Mouse (Mus musculus) layer of hippocampus, adult 9-10 months (tissue): ENCODE measurements at regions not wholly inside any gene's neighbourhood (a gene's known extent, or its start where the extent isn't known, plus 50 kb on each side); places are given as distances from the start of the nearest gene placed in this dataset.

Experiments
- DNase-seq: peaks from one replicate; pipeline ENCODE4 v3.0.0; 2022; ENCODE audit warnings: low spot score

DNA sequence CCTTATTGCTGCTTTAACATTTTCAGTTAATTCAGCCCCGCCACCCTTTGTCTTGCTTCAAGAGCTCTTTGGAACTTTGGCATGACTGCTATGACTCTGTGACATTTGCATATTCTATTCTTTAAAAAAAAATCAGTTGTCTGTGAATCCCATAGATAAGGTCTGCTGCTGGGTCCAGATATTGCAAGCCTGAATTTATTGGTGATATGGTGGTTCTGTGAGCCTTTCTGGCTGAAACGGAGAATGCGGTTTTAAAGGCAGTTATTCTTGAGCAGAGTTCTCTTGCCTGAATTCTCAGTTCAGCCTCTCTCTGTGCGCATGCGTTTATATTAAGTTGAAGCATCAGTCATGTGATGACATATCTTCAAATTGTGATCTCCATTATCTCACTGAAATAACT lies 560.7 kb downstream of the Cdh9 start:
- no peak for DNase-seq
